Mouse (Mus musculus) heart, postnatal 14 days (tissue): ENCODE data around the gene Fkbp7. TPM values are rescaled to one million over a fixed set of nuclear protein-coding genes. Genes with fewer than 3 reads are reported as not detected.
"Not testable (repeated sequence)": the region's sequence is repeated elsewhere in the genome, so short reads cannot be mapped to it uniquely, and the experiment has no call there.

Experiments
- DNase-seq, 2 experiments: peaks; one replicate each; pipeline ENCODE4 v3.0.0; 2021 to 2022
- intact Hi-C: fragments of 180-260 bp; cut with DNase I; formaldehyde crosslinking; loops from one replicate; pipeline ENCODE4 v1.15.1; 2025
- total RNA-seq, 2 experiments: library from RNA; stranded (reverse); gene quantifications; 2 replicates each; pipeline ENCODE4 v1.2.3; 2021

Gene Fkbp7
- total RNA-seq, 2 experiments from 2014 or later = 23.6 to 23.7 TPM

- DNase-seq = no peak
- intact Hi-C loops = loop anchor here (2.0 to 10.0 kb wide), 2 partner anchors 23 to 193 kb away; partner anchors contain the start of genes Pjvk and Prkra
Observed at GRCm38 (mm10) chr2:76672134-76672745, 676 bp downstream of the Fkbp7 start.

GRCm38 (mm10) chr2:76671641-76672040, 1.3 kb downstream of the Fkbp7 start:
- intact Hi-C loops = loop anchor here (2.0 to 10.0 kb wide), 2 partner anchors 23 to 193 kb away; partner anchors contain the start of genes Pjvk and Prkra
- no peak for DNase-seq

- DNase-seq = no peak
- intact Hi-C loops = no loop called here
Observed at GRCm38 (mm10) chr2:76667200-76667599, 5.7 kb downstream of the Fkbp7 start.

GRCm38 (mm10) chr2:76665531-76665930, 7.4 kb downstream of the Fkbp7 start:
- DNase-seq = no peak
- intact Hi-C loops = no loop called here

- no peak for DNase-seq
- intact Hi-C loops = no loop called here
Observed at GRCm38 (mm10) chr2:76659419-76659818, 13.5 kb downstream of the Fkbp7 start.

- intact Hi-C loops = no loop called here
- DNase-seq = no peak
Observed at GRCm38 (mm10) chr2:76658551-76658950, 14.4 kb downstream of the Fkbp7 start.

GRCm38 (mm10) chr2:76655982-76656381, 16.9 kb downstream of the Fkbp7 start:
- intact Hi-C loops = no loop called here
- no peak for DNase-seq

GRCm38 (mm10) chr2:76655444-76655843, 17.5 kb downstream of the Fkbp7 start:
- DNase-seq = no peak
- intact Hi-C loops = no loop called here

GRCm38 (mm10) chr2:76654646-76655045, 18.3 kb downstream of the Fkbp7 start:
- no peak for DNase-seq
- intact Hi-C loops = no loop called here

GRCm38 (mm10) chr2:76653070-76653469, 19.8 kb downstream of the Fkbp7 start:
- intact Hi-C loops = no loop called here
- no peak for DNase-seq

GRCm38 (mm10) chr2:76648666-76649141, 24.2 kb downstream of the Fkbp7 start:
- intact Hi-C loops = loop anchor here (2.0 to 5.0 kb wide), 2 partner anchors 24 to 49 kb away; partner anchors contain the start of gene Fkbp7

GRCm38 (mm10) chr2:76647883-76648570, 24.9 kb downstream of the Fkbp7 start, which contains the start of the genes Prkra and Pjvk:
Prkra (minus strand) TSS chr2:76648015.
Pjvk (plus strand) TSS chr2:76648476.
- DNase-seq = peak; percentile 99 to 100
- intact Hi-C loops = loop anchor here (2.0 to 5.0 kb wide), 2 partner anchors 25 to 49 kb away; partner anchors contain the start of gene Fkbp7

More at GRCm38 (mm10) chr2:76648666-76649141, 24.2 kb downstream of the Fkbp7 start:
- no peak for DNase-seq

- intact Hi-C loops = loop anchor here (5.0 kb wide), 1 partner anchor 50 kb away; no protein-coding TSS in a partner anchor
Observed at GRCm38 (mm10) chr2:76647441-76647869, 25.5 kb downstream of the Fkbp7 start.

GRCm38 (mm10) chr2:76643801-76644200, 29.1 kb downstream of the Fkbp7 start:
- intact Hi-C loops = no loop called here
- no peak for DNase-seq

More at GRCm38 (mm10) chr2:76647441-76647869, 25.5 kb downstream of the Fkbp7 start:
- no peak for DNase-seq

- intact Hi-C loops = no loop called here
Observed at GRCm38 (mm10) chr2:76639637-76640036, 33.3 kb downstream of the Fkbp7 start.

GRCm38 (mm10) chr2:76631600-76631999, 41.3 kb downstream of the Fkbp7 start:
- no peak for DNase-seq
- intact Hi-C loops = no loop called here

More at GRCm38 (mm10) chr2:76639637-76640036, 33.3 kb downstream of the Fkbp7 start:
- no peak for DNase-seq

GRCm38 (mm10) chr2:76630293-76630692, 42.6 kb downstream of the Fkbp7 start:
- intact Hi-C loops = no loop called here

GRCm38 (mm10) chr2:76622316-76622715, 50.6 kb downstream of the Fkbp7 start:
- DNase-seq, intact Hi-C loops: not testable (repeated sequence)

More at GRCm38 (mm10) chr2:76630293-76630692, 42.6 kb downstream of the Fkbp7 start:
- no peak for DNase-seq

- DNase-seq = no peak
- intact Hi-C loops = no loop called here
Observed at GRCm38 (mm10) chr2:76621724-76622123, 51.2 kb downstream of the Fkbp7 start.

- intact Hi-C loops = no loop called here
- DNase-seq = no peak
Observed at GRCm38 (mm10) chr2:76620188-76620587, 52.7 kb downstream of the Fkbp7 start.

- DNase-seq = peak; percentile 7 to 50
- intact Hi-C loops = loop anchor here (2.0 kb wide), 1 partner anchor 251 kb away; no protein-coding TSS in a partner anchor
Observed at GRCm38 (mm10) chr2:76618078-76618477, 54.8 kb downstream of the Fkbp7 start.
